Mouse (Mus musculus) liver, embryonic 14.5 days (tissue): Measurements from ENCODE around the gene Cep41. TPM values are rescaled to one million over a fixed set of nuclear protein-coding genes. Genes with fewer than 3 reads are reported as not detected.
A peak's percentile ranks its signal among the peaks of the same experiment; 100 is the strongest.

ENCODE experiments used
- ATAC-seq: fragments of 200-750 bp; cut with Nextera tagmentation; 2 replicates; pipeline ENCODE4 v1.8.0; 2017; ENCODE audit warnings: moderate number of reproducible peaks, mild to moderate bottlenecking, moderate library complexity; ENCODE audit not compliant: insufficient read depth
- DNase-seq, 3 experiments: peaks; one replicate each; pipeline ENCODE4 v3.0.0-alpha.2; 2012 to 2013; ENCODE audit warnings: low read depth in 3 of 3, low spot score in 3 of 3
- H3K27ac ChIP-seq: fragments of 300-500 bp; sonication (generic); 2 replicates; pipeline ENCODE4 v1.5.1; 2014; ENCODE audit warnings: moderate library complexity, mild to moderate bottlenecking, control low read depth, inconsistent platforms
- H3K27me3 ChIP-seq: fragments of 300-500 bp; sonication (generic); 2 replicates; pipeline ENCODE4 v1.6.1; 2014; ENCODE audit warnings: mild to moderate bottlenecking, low read length, moderate library complexity; ENCODE audit not compliant: control insufficient read depth, insufficient read depth
- H3K36me3 ChIP-seq: fragments of 300-500 bp; sonication (generic); replicated peaks from 2 replicates; pipeline ENCODE4 v1.6.1; 2014; ENCODE audit warnings: low read depth; ENCODE audit not compliant: control insufficient read depth, insufficient read depth
- H3K4me1 ChIP-seq, 2 experiments: fragments of 200-500 bp in 1 of 2; fragments of 300-500 bp in 1 of 2; sonication (generic) in 1 of 2; replicated peaks; 2 replicates each; pipeline ENCODE4 v1.6.1; 2012 to 2014; ENCODE audit warnings: antibody characterized with exemption in 1 of 2, inconsistent platforms in 1 of 2, low read length in 1 of 2; ENCODE audit not compliant: control insufficient read depth in 2 of 2, insufficient read depth in 2 of 2
- H3K4me2 ChIP-seq: fragments of 300-500 bp; sonication (generic); 2 replicates; pipeline ENCODE4 v1.6.1; 2014; ENCODE audit warnings: low read depth, mild to moderate bottlenecking, control low read depth, moderate library complexity
- H3K4me3 ChIP-seq, 2 experiments: fragments of 200-500 bp in 1 of 2; fragments of 300-500 bp in 1 of 2; sonication (generic) in 1 of 2; 2 replicates each; pipeline ENCODE4 v1.5.1; 2012 to 2014; ENCODE audit warnings: low read depth in 2 of 2, low read length in 2 of 2, mild to moderate bottlenecking in 2 of 2, control low read depth in 1 of 2, inconsistent platforms in 1 of 2, moderate library complexity in 1 of 2; ENCODE audit not compliant: insufficient read depth in 1 of 2
- H3K9ac ChIP-seq: fragments of 300-500 bp; sonication (generic); replicated peaks from 2 replicates; pipeline ENCODE4 v1.6.1; 2014; ENCODE audit warnings: mild to moderate bottlenecking, control low read depth, moderate library complexity
- H3K9me3 ChIP-seq: fragments of 300-500 bp; sonication (generic); 2 replicates; pipeline ENCODE4 v1.6.1; 2016; ENCODE audit warnings: low read length, mixed read lengths; ENCODE audit not compliant: control insufficient read depth
- CTCF ChIP-seq: IDR thresholded peaks from 2 replicates; pipeline ENCODE4 v1.5.1; 2016; ENCODE audit warnings: antibody characterized with exemption, low read depth, control low read depth
- EP300 ChIP-seq: IDR thresholded peaks from 2 replicates; pipeline ENCODE4 v1.6.1; 2016; ENCODE audit warnings: antibody characterized with exemption, low read depth
- WGBS: fragments of 180-500 bp; shearing (Covaris S2); extraction: QIAGEN DNeasy Blood & Tissue Kit; methylation state at CpG from one replicate; pipeline ENCODE4 v1.1.7; 2014; ENCODE audit not compliant: insufficient replicate concordance; 5-methylcytosine and 5-hydroxymethylcytosine counted together
- polyA plus RNA-seq, 2 experiments: library from polyadenylated mRNA; depleted of rRNA in 1 of 2; stranded (reverse) in 1 of 2; unstranded in 1 of 2; fragments of >200 nt; fragmentation: Nextera tagmentation in 1 of 2; extraction: Ambion mirVana in 1 of 2; gene quantifications; 2 replicates each; pipeline versions ENCODE4 v1.2.1 to v1.2.3; 2012 to 2014

Cep41 gene
- polyA plus RNA-seq, 2 experiments = 3.6 to 4.0 TPM

GRCm38 (mm10) chr6:30692826-30693225, 723 bp downstream of the Cep41 start:
- no peaks in the 10 kb centered on the region for H3K9me3 ChIP-seq
- no peaks in the 10 kb centered on the region for H3K27me3 ChIP-seq
- 59% methylated on average over 5 of the region's 5 CpGs for WGBS
- TF ChIP-seq CTCF (no peak), EP300 (no peak)
- H3K4me2 ChIP-seq = peak overlapping the region; percentile 77
- no peaks in the 10 kb centered on the region for H3K36me3 ChIP-seq
- DNase-seq (no peak), ATAC-seq (0 out of 2 replicates have a peak, but pooled peaks have one; percentile 2)
- H3K27ac ChIP-seq = no peak overlapping the region; the same call in 1 of the 2 replicates
- peak overlapping the region; percentile 71 to 96 for H3K4me3 ChIP-seq
- H3K9ac ChIP-seq = peak overlapping the region; percentile 70
- peaks cover 3 to 7% of the 10 kb centered on the region in 2 experiments for H3K4me1 ChIP-seq

GRCm38 (mm10) chr6:30687198-30687597, 6.4 kb downstream of the Cep41 start:
- no peaks in the 10 kb centered on the region for H3K27me3 ChIP-seq
- no peaks in the 10 kb centered on the region for H3K9me3 ChIP-seq
- H3K4me1 ChIP-seq = peaks cover 2 to 10% of the 10 kb centered on the region in 2 experiments; a peak in 3 of 4 replicates
- H3K4me3 ChIP-seq = no peak overlapping the region
- no peak for DNase-seq
- no peak overlapping the region for H3K27ac ChIP-seq
- TF ChIP-seq EP300 (no peak), CTCF (no peak)
- no peak for ATAC-seq
- H3K9ac ChIP-seq = no peak overlapping the region
- WGBS = 78% methylated on average over 7 of the region's 7 CpGs
- H3K36me3 ChIP-seq = no peaks in the 10 kb centered on the region
- no peak overlapping the region for H3K4me2 ChIP-seq

GRCm38 (mm10) chr6:30684570-30684969, 9.0 kb downstream of the Cep41 start:
- Histone ChIP-seq H3K4me1 (peaks cover 2 to 14% of the 10 kb centered on the region in 2 experiments; a peak in 3 of 4 replicates), H3K4me2 (no peak overlapping the region), H3K36me3 (no peaks in the 10 kb centered on the region), H3K9ac (no peak overlapping the region), H3K27ac (no peak overlapping the region), H3K9me3 (no peaks in the 10 kb centered on the region), H3K4me3 (no peak overlapping the region), H3K27me3 (no peaks in the 10 kb centered on the region)
- TF ChIP-seq CTCF (no peak), EP300 (no peak)
- WGBS = 69% methylated on average over 1 of the region's 1 CpGs
- DNase-seq (no peak), ATAC-seq (no peak)

GRCm38 (mm10) chr6:30681935-30682900, 11.3 kb downstream of the Cep41 start:
- peak overlapping the region; percentile 3; the same call in 1 of the 2 replicates for H3K9ac ChIP-seq
- TF ChIP-seq EP300 (no peak), CTCF (no peak)
- no peaks in the 10 kb centered on the region for H3K9me3 ChIP-seq
- no peaks in the 10 kb centered on the region for H3K36me3 ChIP-seq
- 47% methylated on average over 13 of the region's 13 CpGs for WGBS
- no peak for ATAC-seq
- no peak for DNase-seq
- H3K4me1 ChIP-seq = peaks cover 2 to 17% of the 10 kb centered on the region in 2 experiments; a peak in 3 of 4 replicates
- peak overlapping the region; percentile 20; the same call in 1 of the 2 replicates for H3K4me2 ChIP-seq
- no peak overlapping the region for H3K27ac ChIP-seq
- H3K4me3 ChIP-seq = no peak overlapping the region
- H3K27me3 ChIP-seq = no peaks in the 10 kb centered on the region

- Histone ChIP-seq H3K36me3 (no peaks in the 10 kb centered on the region), H3K4me1 (peaks cover 3 to 22% of the 10 kb centered on the region in 2 experiments; a peak in 3 of 4 replicates), H3K9ac (no peak overlapping the region), H3K4me3 (no peak overlapping the region), H3K27ac (no peak overlapping the region), H3K9me3 (no peaks in the 10 kb centered on the region), H3K4me2 (no peak overlapping the region), H3K27me3 (no peaks in the 10 kb centered on the region)
- ATAC-seq (no peak), DNase-seq (no peak)
- WGBS = 70% methylated on average over 7 of the region's 7 CpGs
- TF ChIP-seq CTCF (no peak), EP300 (no peak)
Observed at GRCm38 (mm10) chr6:30680442-30680841, 13.1 kb downstream of the Cep41 start.
